Mouse (Mus musculus): ENCODE data around the gene Cabp1.
"Not testable (repeated sequence)": the region's sequence is repeated elsewhere in the genome, so short reads cannot be mapped to it uniquely, and the experiment has no call there.

Cabp1 gene

GRCm38 (mm10) chr5:115149675-115150459, 44.3 kb downstream of the Cabp1 start:
- in situ Hi-C loops (cut with MboI): no loop called here

DNA sequence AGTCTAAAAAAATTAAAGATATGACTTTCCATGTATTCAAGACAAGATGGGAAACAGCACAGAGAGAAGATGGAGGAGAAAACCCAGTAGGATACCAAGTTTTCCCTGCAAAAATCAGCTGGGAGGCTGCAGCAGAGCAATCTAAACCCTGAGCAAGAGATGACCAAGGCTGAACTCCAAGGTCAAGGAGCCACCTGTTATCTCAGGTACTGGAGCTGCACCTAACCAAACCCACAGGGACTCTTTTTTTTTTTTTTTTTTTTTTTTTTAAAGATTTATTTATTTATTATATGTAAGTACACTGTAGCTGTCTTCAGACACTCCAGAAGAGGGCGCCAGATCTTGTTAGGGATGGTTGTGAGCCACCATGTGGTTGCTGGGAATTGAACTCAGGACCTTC, 45.3 kb downstream of the Cabp1 start:
- in situ Hi-C loops (cut with MboI): not testable (repeated sequence)

GRCm38 (mm10) chr5:115148378-115148777, 45.8 kb downstream of the Cabp1 start:
- in situ Hi-C loops (cut with MboI): no loop called here

- in situ Hi-C loops (cut with MboI): no loop called here
Measured at GRCm38 (mm10) chr5:115147388-115147787, 46.8 kb downstream of the Cabp1 start.

DNA sequence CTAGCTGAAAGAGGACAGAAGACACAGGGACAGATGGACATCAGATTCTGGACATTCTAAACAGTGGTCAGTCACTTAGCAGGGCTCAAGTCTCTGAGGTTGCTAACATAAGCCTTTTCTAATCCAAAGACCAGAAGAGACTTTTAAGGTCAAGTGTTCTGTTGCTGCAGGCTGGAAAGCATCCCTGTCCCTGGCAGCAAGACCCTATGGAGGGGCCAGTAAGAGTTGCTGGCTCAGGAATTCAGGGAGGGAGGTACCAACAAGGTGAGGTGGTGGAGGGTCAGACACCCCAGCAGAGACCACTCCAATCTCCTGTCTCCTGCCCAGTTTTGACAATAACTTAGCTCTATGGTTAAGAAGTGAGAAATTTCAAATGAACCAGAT, 47.4 kb downstream of the Cabp1 start:
- in situ Hi-C loops (cut with MboI): no loop called here

DNA sequence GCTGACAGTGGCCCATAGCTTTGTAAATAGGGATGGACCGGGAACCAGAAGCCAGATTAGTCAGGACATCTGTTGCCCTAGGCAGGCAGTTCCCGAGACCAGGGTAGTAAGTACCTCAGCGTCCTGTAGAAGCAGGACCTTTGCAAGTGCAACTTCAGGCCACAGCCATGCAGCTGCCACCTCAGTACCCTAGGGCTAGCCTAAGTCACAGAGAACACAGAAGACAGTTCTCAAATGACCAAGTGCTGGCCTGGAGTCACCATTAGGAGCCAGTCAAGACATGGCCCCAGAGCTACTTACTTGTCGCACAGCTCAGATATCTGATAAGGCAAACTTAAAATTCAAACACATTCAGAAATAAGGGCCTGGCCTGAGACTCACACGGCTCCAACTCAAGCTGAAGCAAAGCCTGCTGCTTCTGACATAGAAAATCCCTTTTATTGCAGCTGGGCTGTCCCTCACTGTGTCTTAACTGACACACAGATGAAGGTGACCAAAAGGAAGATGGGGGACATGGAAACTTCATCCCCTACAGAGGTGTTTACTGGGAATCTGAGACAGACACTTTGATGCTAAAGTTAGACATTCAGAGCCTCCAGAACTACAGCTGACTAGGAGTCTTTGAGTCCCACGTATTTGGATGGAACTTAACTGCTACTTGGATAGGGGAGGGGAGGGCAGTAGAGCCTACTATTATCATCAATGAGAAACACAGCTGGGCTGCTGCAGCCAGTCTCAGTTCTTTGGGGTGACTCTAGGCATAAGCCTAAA, 48.0 kb downstream of the Cabp1 start:
- in situ Hi-C loops (cut with MboI): no loop called here

GRCm38 (mm10) chr5:115145253-115145968, 48.8 kb downstream of the Cabp1 start:
- in situ Hi-C loops (cut with MboI): no loop called here

DNA sequence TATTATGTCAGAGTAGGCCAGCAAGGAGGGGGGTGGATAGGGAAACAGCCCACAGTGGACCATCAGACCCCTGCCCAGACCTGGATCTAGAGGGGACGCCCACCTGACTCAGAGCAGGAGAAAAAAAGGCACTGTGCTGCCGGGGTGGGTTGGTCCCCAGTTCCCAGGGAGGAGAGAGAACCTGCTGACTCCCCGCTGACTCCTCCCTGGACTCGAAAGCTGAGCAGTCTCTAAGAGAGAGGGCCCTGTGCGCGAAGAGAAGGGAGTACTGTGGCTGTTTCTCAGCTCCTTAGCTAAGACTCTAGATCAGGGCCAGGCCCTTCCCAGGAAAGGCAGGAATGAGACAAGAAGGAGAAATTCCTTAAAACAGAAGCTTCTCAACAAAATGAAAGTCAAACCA, 49.7 kb downstream of the Cabp1 start:
- in situ Hi-C loops (cut with MboI): no loop called here

GRCm38 (mm10) chr5:115143552-115143951, 50.6 kb downstream of the Cabp1 start:
- in situ Hi-C loops (cut with MboI): no loop called here

- in situ Hi-C loops (cut with MboI): no loop called here
Measured at GRCm38 (mm10) chr5:115142166-115142697, 51.9 kb downstream of the Cabp1 start.

DNA sequence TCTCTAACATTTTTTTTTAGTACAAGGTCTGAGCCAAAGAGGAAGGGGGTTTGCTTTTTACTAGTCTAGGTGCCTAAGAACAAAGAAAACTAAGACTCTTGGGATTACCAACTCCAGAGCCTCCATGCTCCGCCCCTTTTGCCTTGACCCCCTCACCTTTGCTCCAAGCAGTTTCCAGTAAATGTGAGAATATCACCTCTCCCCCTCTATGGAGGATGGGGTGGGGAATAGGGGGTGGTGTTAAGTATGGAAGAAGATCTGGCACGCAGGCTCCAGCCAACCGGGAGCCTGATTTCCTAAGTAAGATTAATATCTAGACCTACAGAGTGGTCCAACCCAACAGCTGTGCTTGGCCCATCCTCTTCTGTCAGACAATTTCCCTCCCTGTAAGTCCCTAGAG, 53.5 kb downstream of the Cabp1 start:
- in situ Hi-C loops (cut with MboI): no loop called here

DNA sequence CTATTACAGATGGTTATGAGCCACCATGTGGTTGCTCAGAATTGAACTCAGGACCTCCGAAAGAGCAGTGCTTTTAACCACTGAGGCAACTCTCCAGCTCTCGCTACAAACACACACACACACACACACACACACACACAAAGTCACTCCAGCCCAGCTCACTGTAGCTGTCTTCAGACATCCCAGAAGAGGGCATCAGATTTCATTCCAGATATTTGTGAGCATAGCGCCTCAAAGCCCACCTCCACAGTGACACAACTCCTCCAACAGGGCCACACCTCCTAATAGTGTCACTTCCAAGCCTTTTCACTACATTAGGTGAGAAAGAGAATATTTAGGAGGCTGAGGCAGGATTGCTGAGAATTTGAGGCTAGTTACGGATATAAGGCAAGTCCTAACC, 55.1 kb downstream of the Cabp1 start:
- in situ Hi-C loops (cut with MboI): no loop called here

DNA sequence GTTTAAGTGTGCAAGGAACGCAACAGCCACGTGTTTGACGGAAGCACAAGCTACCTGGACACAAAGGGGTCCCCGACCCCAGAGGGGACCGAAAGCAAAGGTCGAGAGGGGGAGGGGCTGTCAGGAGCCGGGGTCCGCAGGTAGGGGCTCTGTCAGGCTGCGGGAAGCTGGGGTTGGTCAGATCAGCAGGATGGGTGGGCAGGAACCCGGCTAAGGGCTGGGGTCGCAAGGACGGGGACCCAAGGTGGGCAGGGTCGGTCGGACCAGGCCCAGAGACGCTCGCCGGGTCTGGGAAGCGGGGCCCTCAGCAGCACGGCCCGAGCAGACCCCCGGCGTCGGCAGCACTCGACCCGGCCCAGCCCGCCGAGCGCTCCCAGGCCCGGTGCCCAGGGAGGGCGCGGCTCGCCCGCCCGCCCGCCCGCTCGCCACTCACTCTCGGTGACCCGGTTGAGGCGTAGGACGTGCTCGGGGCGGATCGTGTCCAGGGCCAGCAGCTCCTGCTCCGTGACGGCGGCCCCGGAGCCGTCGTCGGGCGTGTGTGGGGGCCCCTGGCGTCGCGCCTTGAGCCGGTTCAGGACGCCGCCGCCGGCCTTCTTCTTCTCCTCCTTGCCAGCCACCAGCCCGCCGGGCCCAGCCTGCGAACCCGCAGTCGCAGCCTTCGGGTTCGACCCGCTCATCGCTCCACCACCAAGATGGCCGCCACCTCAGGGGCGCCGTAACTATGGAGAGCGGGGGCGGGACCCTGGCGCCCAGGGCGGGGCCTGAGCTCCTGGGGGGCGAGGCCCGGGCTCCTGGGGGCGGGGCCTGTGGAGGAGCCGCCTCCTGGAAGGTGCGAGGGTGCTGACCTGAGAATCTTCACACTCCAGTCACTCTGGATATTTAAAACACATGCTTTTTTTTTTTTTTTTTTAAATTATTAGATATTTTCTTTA, 59.7 kb downstream of the Cabp1 start, which contains the start of gene Unc119b:
TSS of gene Unc119b (minus strand) at position 742 of the 932 bp plus-strand sequence.
- in situ Hi-C loops (cut with MboI): no loop called here

DNA sequence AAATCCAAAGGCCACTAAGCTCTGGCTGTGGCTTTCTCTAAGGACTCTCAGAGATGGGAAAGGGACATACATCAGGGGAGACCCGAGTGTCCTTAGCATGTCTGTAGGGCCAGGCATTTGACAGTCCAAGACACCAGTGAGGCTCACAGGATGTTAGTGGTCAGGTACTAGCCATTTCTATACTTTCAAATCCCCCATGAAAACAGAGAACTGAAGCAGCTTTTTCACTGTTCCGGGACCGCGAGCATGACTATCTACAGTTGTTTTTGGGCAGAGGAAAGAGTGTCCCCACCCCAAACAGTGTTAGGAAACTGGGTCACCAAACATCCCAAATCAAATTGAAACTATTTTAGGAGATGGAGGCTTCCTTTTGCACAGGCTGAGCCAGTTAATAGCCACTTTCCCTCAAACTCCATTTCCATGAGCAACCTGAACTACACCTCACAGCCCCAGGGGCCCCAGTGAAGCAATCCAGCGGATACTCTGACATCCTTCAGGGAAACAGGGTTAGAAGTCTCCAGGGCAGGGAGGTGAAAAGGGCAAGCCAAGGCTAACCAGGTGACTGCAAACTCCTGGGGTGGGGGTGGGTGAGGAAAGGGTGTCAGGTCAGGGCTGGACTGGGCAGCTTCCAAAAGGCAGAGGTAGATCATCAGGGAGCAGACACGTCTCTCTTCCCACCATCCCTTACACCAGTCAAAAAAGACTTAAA, 60.7 kb downstream of the Cabp1 start:
- in situ Hi-C loops (cut with MboI): no loop called here

- in situ Hi-C loops (cut with MboI): no loop called here
Measured at GRCm38 (mm10) chr5:115132465-115132864, 61.7 kb downstream of the Cabp1 start.

DNA sequence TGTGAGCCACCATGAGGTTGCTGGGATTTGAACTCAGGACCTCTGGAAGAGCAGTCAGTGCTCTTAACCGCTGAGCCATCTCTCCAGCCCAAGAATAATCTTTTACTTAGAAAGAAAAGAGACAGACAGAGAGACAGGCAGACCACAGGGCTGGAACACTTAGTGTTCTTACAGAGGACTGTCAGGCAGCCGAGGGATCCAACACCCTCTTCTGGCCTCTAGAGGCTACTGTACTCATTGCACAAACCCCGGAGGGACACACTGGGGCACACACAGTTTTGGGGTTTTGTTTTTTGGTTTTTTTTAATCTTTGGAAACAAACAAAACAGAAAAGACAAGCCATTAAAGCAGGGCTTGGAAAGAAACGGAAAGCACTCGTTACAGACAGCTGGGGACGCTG, 64.9 kb downstream of the Cabp1 start:
- in situ Hi-C loops (cut with MboI): no loop called here

GRCm38 (mm10) chr5:115127421-115128179, 66.6 kb downstream of the Cabp1 start:
- in situ Hi-C loops (cut with MboI): no loop called here

DNA sequence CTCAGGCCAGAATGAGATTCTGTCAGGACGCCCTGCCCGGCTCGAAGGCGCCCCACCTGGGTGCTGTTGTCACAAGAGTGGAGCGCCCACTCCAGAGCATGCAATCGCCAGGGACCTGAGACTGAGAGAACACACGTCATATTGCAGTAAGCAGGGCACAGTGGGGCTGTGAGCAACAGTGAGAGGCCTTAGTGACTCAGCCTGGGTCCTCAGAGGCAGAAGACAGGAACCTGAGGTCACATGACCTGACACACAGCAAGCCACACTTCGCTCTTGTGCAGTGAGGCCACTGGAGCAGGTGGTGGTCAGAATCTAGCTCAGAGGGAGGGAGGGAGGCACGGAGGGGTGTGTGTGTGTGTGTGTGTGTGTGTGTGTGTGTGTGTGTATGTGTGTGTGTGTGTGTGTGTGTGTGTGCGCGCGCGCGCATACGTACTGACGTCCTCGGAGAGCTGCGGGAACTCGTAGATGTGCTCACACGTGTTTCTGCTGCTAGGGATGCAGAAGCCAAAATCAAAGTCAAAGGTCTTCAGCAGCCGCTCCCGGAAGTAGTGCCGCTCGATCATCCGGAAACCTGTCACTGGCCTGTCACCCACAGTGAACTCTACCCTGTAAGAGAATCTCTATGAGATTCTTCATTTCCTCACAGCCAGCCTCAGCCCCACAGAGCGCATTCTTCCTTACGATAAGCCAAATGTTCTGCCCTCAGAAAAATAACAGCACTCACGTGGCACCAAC, 67.4 kb downstream of the Cabp1 start:
- in situ Hi-C loops (cut with MboI): no loop called here
